Mouse (Mus musculus): Measurements from ENCODE around the gene Cyp2s1. TPM values are rescaled to one million over a fixed set of nuclear protein-coding genes. Genes with fewer than 3 reads are reported as not detected.

Cyp2s1 gene
- total RNA-seq, 2 experiments from 2014 or later, result 0.13 to 0.16 TPM

DNA sequence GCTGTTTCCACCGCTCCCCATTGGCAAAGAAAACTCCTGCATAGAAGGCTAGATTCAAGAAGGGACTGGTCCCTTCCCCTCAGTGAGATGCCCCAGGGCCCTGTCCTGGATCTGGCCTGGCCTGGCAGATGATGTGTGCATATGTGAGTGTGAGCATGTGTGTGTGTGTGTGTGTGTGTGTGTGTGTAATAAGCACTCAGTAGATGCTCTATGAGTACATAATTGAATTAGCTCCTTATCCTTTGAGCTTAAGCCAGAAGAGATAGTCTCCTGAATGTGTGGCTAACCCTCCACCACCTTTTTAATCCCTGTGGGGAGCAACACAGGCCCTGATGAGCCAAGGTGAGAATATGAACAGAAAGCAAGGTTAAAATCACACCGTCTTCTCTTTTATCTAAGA, 5.0 kb downstream of the Cyp2s1 start:
- DNase-seq, result no peak

GRCm38 (mm10) chr7:25805631-25806343, 10.9 kb downstream of the Cyp2s1 start:
- peak; percentile 50 for DNase-seq

GRCm38 (mm10) chr7:25804792-25805191, 11.9 kb downstream of the Cyp2s1 start:
- no peak for DNase-seq

DNA sequence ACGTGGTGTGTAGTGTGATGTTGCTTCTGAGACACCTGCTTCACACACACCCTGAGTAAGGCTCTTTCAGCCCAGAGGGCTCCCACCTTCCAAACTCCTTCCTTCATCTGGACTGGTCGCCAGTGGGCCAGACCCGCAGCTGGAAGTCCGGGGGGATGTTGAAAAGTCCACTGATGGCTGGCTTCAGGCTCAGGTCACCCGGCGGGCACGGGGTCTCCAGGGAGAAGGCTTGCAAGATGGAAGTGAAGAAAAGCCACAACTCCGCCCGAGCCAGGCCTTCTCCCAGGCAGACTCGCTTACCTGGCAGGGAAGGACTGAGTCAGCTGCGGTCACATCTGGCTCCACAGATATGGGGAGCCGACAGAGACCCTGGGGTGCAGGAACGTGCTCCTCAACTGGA, 13.3 kb downstream of the Cyp2s1 start:
- DNase-seq, result no peak

- DNase-seq, result peak; percentile 90
Measured at GRCm38 (mm10) chr7:25802241-25803125, 14.2 kb downstream of the Cyp2s1 start.

DNA sequence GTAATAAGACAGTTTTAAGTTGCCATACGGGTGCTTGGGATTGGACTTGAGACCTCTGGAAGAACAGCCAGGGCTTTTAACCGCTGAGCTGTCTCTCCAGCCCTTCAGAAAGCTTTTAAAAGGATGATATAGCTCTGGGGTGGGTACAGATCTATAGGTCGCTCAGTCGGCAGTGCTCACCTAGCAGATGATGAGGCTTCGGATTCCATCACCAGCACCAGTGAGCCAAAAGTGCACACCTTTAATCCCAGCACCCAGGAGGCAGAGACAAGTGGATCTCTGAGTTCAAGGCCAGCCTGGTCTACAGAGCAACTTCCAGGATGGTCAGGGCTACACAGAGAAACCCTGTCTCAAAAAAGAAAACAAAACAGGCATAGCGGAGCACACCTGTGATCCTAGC, 15.7 kb downstream of the Cyp2s1 start:
- no peak for DNase-seq

- DNase-seq, result no peak
Measured at GRCm38 (mm10) chr7:25799369-25799768, 17.3 kb downstream of the Cyp2s1 start.

- no peak for DNase-seq
Measured at GRCm38 (mm10) chr7:25798540-25798939, 18.2 kb downstream of the Cyp2s1 start.

DNA sequence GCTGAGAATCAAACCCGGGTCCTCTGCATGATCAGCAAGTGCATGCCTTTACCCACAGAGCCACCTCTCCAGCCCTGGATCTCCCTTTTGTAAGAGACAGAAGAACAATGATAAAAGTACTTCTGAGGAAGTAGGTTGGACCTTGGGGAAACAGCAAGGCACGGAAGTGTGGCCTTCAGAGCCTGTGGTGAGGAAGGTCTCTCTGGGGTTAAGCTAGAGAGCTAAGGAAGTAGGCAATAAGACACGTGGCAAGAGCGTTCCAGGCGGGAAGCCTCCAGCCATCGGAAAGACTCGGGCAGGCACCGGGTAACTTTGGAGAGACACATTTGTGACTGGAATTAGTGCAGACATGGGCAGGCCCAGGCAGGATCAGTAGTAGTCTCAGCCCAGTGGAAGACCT, 21.9 kb downstream of the Cyp2s1 start:
- no peak for DNase-seq

DNA sequence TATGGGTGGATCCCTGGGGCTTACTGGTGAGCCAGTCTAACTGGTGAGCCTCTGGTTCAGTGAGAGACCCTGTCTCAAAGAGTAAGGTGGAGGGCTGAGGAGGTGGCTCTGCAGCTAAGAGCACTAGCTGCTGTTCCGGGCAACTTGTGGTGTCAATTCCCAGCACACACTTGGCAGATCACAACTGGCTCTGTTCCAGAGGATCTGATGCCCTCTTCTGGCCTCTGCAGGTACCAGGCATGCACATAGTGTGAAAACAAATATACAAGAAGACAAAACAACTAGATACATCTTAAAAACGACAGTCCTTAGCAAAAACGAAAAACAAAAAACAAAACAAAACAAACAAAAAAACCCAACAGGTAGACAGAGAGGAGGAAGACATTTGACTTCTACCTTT, 23.0 kb downstream of the Cyp2s1 start:
- DNase-seq, result no peak

- peak; percentile 32 for DNase-seq
Measured at GRCm38 (mm10) chr7:25792966-25793365, 23.7 kb downstream of the Cyp2s1 start.

DNA sequence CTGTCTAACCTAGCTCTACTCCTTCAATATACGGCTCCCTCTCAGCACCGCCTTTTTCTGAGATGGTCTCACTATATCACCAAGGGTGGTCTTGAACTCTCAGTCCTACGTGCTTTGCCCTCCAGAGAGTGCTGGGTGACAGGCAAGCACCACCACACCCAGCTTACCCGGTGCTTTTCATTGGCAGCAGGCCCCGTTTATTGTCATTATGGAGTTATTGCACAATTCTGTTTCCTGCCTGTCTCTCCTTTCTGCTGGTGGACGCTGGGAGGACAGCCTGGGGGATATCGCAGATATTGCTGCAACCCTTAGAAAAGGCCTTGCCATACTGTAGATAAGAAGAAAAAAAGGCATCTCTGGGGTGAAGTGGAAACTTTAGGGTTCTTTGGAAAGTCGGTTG, 26.1 kb downstream of the Cyp2s1 start:
- peak; percentile 56 for DNase-seq

GRCm38 (mm10) chr7:25789129-25789440, 27.6 kb downstream of the Cyp2s1 start:
- no peak for DNase-seq

DNA sequence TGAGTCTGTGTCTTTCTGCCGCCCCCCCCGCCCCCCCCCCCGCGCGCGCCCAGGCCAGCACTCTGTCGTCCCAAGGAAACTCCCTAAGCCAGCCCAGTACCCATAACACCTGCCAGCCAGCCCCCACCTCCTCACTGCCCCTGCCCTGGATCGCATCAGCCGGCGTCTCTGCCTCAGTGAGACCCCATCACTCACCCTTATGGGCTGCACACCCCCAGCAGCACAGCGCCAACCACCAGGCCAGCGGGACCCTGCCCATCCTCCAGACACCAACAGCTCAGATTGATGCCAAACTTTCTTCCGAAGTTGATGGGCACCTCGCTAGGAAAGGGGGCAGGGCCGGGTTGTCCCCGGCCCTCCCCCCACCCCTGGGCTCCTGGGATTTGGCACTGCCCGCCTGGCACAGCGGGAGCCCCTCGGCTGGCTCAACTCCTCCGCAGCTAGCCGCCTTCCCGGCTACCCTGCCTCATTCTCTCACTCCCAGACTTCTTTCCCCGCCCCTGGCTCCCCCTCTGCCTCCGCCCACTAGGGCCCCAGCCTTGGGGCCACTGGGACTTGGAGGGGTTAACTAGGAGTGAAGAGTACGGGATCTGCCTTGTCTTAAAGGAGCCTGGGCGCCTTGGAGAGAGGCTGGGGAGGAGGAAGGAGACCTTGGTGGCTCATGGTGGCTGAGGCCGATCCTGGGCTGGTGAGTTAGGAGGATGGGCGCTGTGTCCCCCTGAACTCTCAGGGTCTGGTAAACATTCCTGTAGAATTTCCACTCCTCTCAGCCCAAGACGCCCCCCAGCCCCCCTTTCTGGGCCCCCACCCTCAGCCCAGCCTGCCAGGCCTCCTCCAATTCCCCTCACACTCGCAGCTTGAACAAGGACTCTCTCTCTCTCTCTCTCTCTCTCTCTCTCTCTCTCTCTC, 28.2 kb downstream of the Cyp2s1 start, which contains the start of gene Axl:
TSS of gene Axl (minus strand) at position 486 of the 909 bp plus-strand sequence.
- peak; percentile 87 for DNase-seq

DNA sequence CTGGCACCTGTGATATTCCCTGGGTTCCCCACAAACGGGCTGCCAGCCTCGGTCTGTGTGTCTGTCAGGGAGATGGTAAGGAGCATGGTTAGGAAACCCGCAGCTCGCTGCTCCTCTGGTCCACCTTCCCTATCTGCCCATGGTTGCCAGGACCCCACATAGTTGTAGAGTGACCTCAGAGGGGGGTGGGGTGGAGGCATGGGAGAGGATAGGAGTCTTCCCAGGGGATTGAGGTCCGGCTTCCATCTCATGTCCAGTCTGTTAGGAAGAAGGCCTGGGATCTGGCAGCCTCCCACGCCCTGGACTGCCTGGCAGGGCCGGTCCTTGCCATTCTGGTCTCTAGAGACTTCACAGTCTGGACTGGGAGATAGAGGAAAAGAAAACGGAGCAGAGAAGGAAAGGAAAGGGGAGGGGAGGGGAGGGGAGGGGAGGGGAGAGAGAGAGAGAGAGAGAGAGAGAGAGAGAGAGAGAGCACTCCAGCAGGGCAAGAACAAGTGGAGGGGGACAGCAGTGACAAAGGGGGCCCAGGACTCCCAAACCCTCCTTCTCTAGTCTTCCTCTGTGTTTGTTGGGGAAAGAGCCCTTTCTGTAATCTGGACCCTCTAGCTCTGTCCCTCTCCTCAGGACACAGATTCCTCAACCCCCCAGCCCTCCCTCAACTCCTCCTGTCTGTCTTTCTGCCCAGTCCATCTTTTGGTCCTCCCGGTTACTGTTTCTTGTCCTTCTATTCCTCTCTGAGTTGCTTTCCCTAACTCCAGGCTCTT, 29.1 kb downstream of the Cyp2s1 start:
- peak; percentile 38 for DNase-seq

- no peak for DNase-seq
Measured at GRCm38 (mm10) chr7:25786974-25787373, 29.7 kb downstream of the Cyp2s1 start.

GRCm38 (mm10) chr7:25785752-25786151, 31.0 kb downstream of the Cyp2s1 start:
- no peak for DNase-seq

DNA sequence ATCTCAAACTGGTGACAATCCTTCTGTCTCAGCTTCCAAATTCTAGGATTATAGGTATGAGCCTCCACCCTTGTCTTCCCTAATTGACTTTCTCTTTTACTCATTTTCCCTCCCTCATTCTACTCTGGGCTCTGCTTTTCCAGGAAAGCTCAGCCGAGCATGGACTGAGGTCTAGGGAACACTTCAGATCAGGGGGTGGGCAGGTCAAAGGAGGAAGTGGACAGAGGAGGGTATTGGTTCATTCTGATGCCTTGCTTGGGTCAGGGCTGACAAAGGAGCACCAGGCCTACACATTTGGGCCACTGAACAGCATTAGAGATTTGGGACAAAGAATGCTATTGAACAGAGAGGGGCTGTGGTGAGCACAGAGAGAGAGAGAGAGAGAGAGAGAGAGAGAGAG, 31.9 kb downstream of the Cyp2s1 start:
- DNase-seq, result no peak

GRCm38 (mm10) chr7:25783746-25784145, 33.0 kb downstream of the Cyp2s1 start:
- DNase-seq, result no peak

- no peak for DNase-seq
Measured at GRCm38 (mm10) chr7:25782744-25783143, 34.0 kb downstream of the Cyp2s1 start.

- DNase-seq, result peak; percentile 32
Measured at GRCm38 (mm10) chr7:25781937-25782610, 34.6 kb downstream of the Cyp2s1 start.
